Mouse (Mus musculus): Measurements from ENCODE around the gene Fubp3.
"Not testable (repeated sequence)": the region's sequence is repeated elsewhere in the genome, so short reads cannot be mapped to it uniquely, and the experiment has no call there.

Gene Fubp3

GRCm38 (mm10) chr2:31572051-31572914, at the start of gene Fubp3:
Gene Fubp3, plus strand, starts transcription at chr2:31572651.
- peak; percentile 95 for DNase-seq

GRCm38 (mm10) chr2:31524641-31525040, 47.8 kb upstream of the Fubp3 start:
- DNase-seq: no peak

- DNase-seq: peak; percentile 47
These were observed 46.7 kb upstream of the Fubp3 start for GRCm38 (mm10) chr2:31525778-31526177.

- no peak for DNase-seq
These were observed 42.2 kb upstream of the Fubp3 start for GRCm38 (mm10) chr2:31530201-31530600.

- peak; percentile 14 for DNase-seq
These were observed 35.4 kb upstream of the Fubp3 start for GRCm38 (mm10) chr2:31537054-31537453.

GRCm38 (mm10) chr2:31538745-31539144, 33.7 kb upstream of the Fubp3 start:
- no peak for DNase-seq

GRCm38 (mm10) chr2:31541581-31541980, 30.9 kb upstream of the Fubp3 start:
- no peak for DNase-seq

GRCm38 (mm10) chr2:31547726-31548125, 24.7 kb upstream of the Fubp3 start:
- DNase-seq: no peak

- DNase-seq: peak; percentile 18
These were observed 21.9 kb upstream of the Fubp3 start for GRCm38 (mm10) chr2:31550503-31550902.

GRCm38 (mm10) chr2:31551351-31551750, 21.1 kb upstream of the Fubp3 start:
- not testable (repeated sequence) for DNase-seq

- no peak for DNase-seq
These were observed 20.5 kb upstream of the Fubp3 start for GRCm38 (mm10) chr2:31551971-31552370.

- no peak for DNase-seq
These were observed 17.8 kb upstream of the Fubp3 start for GRCm38 (mm10) chr2:31554619-31555018.

GRCm38 (mm10) chr2:31572915-31573635, 624 bp downstream of the Fubp3 start:
- DNase-seq: no peak

GRCm38 (mm10) chr2:31581617-31582016, 9.2 kb downstream of the Fubp3 start:
- DNase-seq: no peak

GRCm38 (mm10) chr2:31591799-31592484, 19.5 kb downstream of the Fubp3 start:
- no peak for DNase-seq

GRCm38 (mm10) chr2:31607555-31607954, 35.1 kb downstream of the Fubp3 start:
- no peak for DNase-seq

- DNase-seq: peak; percentile 57
These were observed 37.4 kb downstream of the Fubp3 start for GRCm38 (mm10) chr2:31609859-31610261.

GRCm38 (mm10) chr2:31610922-31611321, 38.5 kb downstream of the Fubp3 start:
- DNase-seq: peak; percentile 49

- DNase-seq: peak; percentile 26
These were observed 38.9 kb downstream of the Fubp3 start for GRCm38 (mm10) chr2:31611400-31611799.

GRCm38 (mm10) chr2:31612627-31613026, 40.2 kb downstream of the Fubp3 start:
- DNase-seq: no peak

- DNase-seq: no peak
These were observed 41.3 kb downstream of the Fubp3 start for GRCm38 (mm10) chr2:31613781-31614180.

- DNase-seq: no peak
These were observed 46.2 kb downstream of the Fubp3 start for GRCm38 (mm10) chr2:31618484-31619161.

GRCm38 (mm10) chr2:31619208-31619607, 46.8 kb downstream of the Fubp3 start:
- DNase-seq: no peak
